Mouse (Mus musculus) embryonic facial prominence, embryonic 15.5 days (tissue): ENCODE data around the gene Sec31b. TPM values are rescaled to one million over a fixed set of nuclear protein-coding genes. Genes with fewer than 3 reads are reported as not detected.

Source experiments
- ATAC-seq: fragments of 200-750 bp; cut with Nextera tagmentation; 2 replicates; pipeline ENCODE4 v1.8.0; 2017; ENCODE audit warnings: low read depth, moderate TSS enrichment; ENCODE audit not compliant: insufficient number of reproducible peaks, low FRiP score, low TSS enrichment
- H3K27ac ChIP-seq: fragments of 300-500 bp; sonication (generic); replicated peaks from 2 replicates; pipeline ENCODE4 v1.5.1; 2015; ENCODE audit warnings: mild to moderate bottlenecking, inconsistent platforms
- H3K27me3 ChIP-seq: fragments of 300-500 bp; sonication (generic); 2 replicates; pipeline ENCODE4 v1.6.1; 2015; ENCODE audit warnings: inconsistent platforms
- H3K36me3 ChIP-seq: fragments of 300-500 bp; sonication (generic); 2 replicates; pipeline ENCODE4 v1.6.1; 2015; ENCODE audit warnings: mild to moderate bottlenecking, inconsistent platforms
- H3K4me1 ChIP-seq: fragments of 300-500 bp; sonication (generic); 2 replicates; pipeline ENCODE4 v1.6.1; 2015; ENCODE audit warnings: inconsistent platforms
- H3K4me2 ChIP-seq: fragments of 300-500 bp; sonication (generic); replicated peaks from 2 replicates; pipeline ENCODE4 v1.6.1; 2015; ENCODE audit warnings: mild to moderate bottlenecking, inconsistent platforms
- H3K4me3 ChIP-seq: fragments of 300-500 bp; sonication (generic); replicated peaks from 2 replicates; pipeline ENCODE4 v1.5.1; 2015; ENCODE audit warnings: mild to moderate bottlenecking, inconsistent platforms
- H3K9ac ChIP-seq: fragments of 300-500 bp; sonication (generic); 2 replicates; pipeline ENCODE4 v1.6.1; 2015; ENCODE audit warnings: inconsistent platforms
- H3K9me3 ChIP-seq: fragments of 300-500 bp; sonication (generic); replicated peaks from 2 replicates; pipeline ENCODE4 v1.6.1; 2016; ENCODE audit warnings: inconsistent platforms
- WGBS: fragments of 180-500 bp; shearing (Covaris S2); methylation state at CpG from one replicate; pipeline ENCODE4 v1.1.7; 2015; 5-methylcytosine and 5-hydroxymethylcytosine counted together
- polyA plus RNA-seq: library from polyadenylated mRNA; unstranded; fragments of >200 nt; fragmentation: Nextera tagmentation; extraction: Ambion mirVana; gene quantifications from 2 replicates; pipeline ENCODE4 v1.2.1, GENCODE M21; 2015

Gene Sec31b
- 0.41 and 0.56 TPM in 2 replicates for polyA plus RNA-seq

- Histone ChIP-seq H3K27ac (no peak within 1 kb of the TSS), H3K4me1 (peaks cover 8% of the 10 kb centered on the region), H3K36me3 (peaks cover 29% of the 10 kb centered on the region), H3K9me3 (no peaks in the 10 kb centered on the region; the same call in 1 of the 2 replicates), H3K4me3 (peak within 1 kb of the TSS; percentile 41), H3K27me3 (peaks cover 30% of the 10 kb centered on the region), H3K4me2 (peak within 1 kb of the TSS; percentile 63), H3K9ac (no peak within 1 kb of the TSS)
- ATAC-seq, result peak; percentile 47; the same call in 1 of the 2 replicates
- WGBS, result under 1% methylated on average over 47 of the region's 47 CpGs
These were observed at the start of gene Sec31b for GRCm38 (mm10) chr19:44545321-44546041. Sec31b (minus strand) TSS chr19:44545864.

- Histone ChIP-seq H3K4me2 (no peak overlapping the region), H3K4me3 (no peak overlapping the region), H3K9ac (no peak overlapping the region), H3K4me1 (no peaks in the 10 kb centered on the region), H3K27ac (no peak overlapping the region), H3K36me3 (no peaks in the 10 kb centered on the region), H3K27me3 (no peaks in the 10 kb centered on the region), H3K9me3 (no peaks in the 10 kb centered on the region)
- WGBS, result 94% methylated on average over 14 of the region's 14 CpGs
- ATAC-seq, result no peak
These were observed 48.5 kb upstream of the Sec31b start for GRCm38 (mm10) chr19:44594180-44594579.

- no peak for ATAC-seq
These were observed 46.0 kb upstream of the Sec31b start for GRCm38 (mm10) chr19:44591638-44592037.

GRCm38 (mm10) chr19:44590992-44591391 is 45.3 kb upstream of the Sec31b start:
- no peak overlapping the region for H3K9ac ChIP-seq
- no peaks in the 10 kb centered on the region for H3K36me3 ChIP-seq
- no peak for ATAC-seq
- H3K4me2 ChIP-seq, result no peak overlapping the region
- no peak overlapping the region for H3K4me3 ChIP-seq
- peaks cover 8% of the 10 kb centered on the region for H3K27me3 ChIP-seq
- H3K4me1 ChIP-seq, result no peaks in the 10 kb centered on the region
- no peaks in the 10 kb centered on the region for H3K9me3 ChIP-seq
- 85% methylated on average over 18 of the region's 18 CpGs for WGBS
- H3K27ac ChIP-seq, result no peak overlapping the region

More at GRCm38 (mm10) chr19:44591638-44592037, 46.0 kb upstream of the Sec31b start:
- no peak overlapping the region for H3K4me3 ChIP-seq
- no peaks in the 10 kb centered on the region for H3K4me1 ChIP-seq
- no peaks in the 10 kb centered on the region for H3K36me3 ChIP-seq
- H3K27ac ChIP-seq, result no peak overlapping the region
- 63% methylated on average over 6 of the region's 6 CpGs for WGBS
- no peak overlapping the region for H3K9ac ChIP-seq
- no peaks in the 10 kb centered on the region for H3K9me3 ChIP-seq
- H3K27me3 ChIP-seq, result peaks cover 3% of the 10 kb centered on the region; the same call in 1 of the 2 replicates
- H3K4me2 ChIP-seq, result no peak overlapping the region

GRCm38 (mm10) chr19:44589591-44590223 is 44.0 kb upstream of the Sec31b start:
- Histone ChIP-seq H3K9me3 (no peaks in the 10 kb centered on the region), H3K27me3 (peaks cover 18% of the 10 kb centered on the region), H3K4me1 (no peaks in the 10 kb centered on the region), H3K36me3 (no peaks in the 10 kb centered on the region), H3K9ac (no peak overlapping the region), H3K27ac (no peak overlapping the region), H3K4me2 (no peak overlapping the region), H3K4me3 (no peak overlapping the region)
- 34% methylated on average over 7 of the region's 7 CpGs for WGBS
- no peak for ATAC-seq

GRCm38 (mm10) chr19:44588036-44588435 is 42.4 kb upstream of the Sec31b start:
- Histone ChIP-seq H3K36me3 (no peaks in the 10 kb centered on the region), H3K4me1 (no peaks in the 10 kb centered on the region), H3K4me2 (no peak overlapping the region), H3K27ac (no peak overlapping the region), H3K9me3 (no peaks in the 10 kb centered on the region), H3K4me3 (no peak overlapping the region), H3K27me3 (peaks cover 26% of the 10 kb centered on the region), H3K9ac (no peak overlapping the region)
- 37% methylated on average over 4 of the region's 4 CpGs for WGBS
- no peak for ATAC-seq

GRCm38 (mm10) chr19:44582638-44583309 is 37.1 kb upstream of the Sec31b start:
- Histone ChIP-seq H3K36me3 (no peaks in the 10 kb centered on the region; the same call in 1 of the 2 replicates), H3K27ac (no peak overlapping the region), H3K9me3 (no peaks in the 10 kb centered on the region), H3K27me3 (peaks cover 26% of the 10 kb centered on the region), H3K9ac (no peak overlapping the region), H3K4me3 (no peak overlapping the region), H3K4me2 (no peak overlapping the region), H3K4me1 (no peaks in the 10 kb centered on the region)
- WGBS, result 34% methylated on average over 9 of the region's 9 CpGs
- peak; percentile 67; the same call in 1 of the 2 replicates for ATAC-seq

- ATAC-seq, result no peak
- Histone ChIP-seq H3K27ac (no peak overlapping the region), H3K4me2 (no peak overlapping the region), H3K9me3 (no peaks in the 10 kb centered on the region), H3K4me3 (no peak overlapping the region), H3K9ac (no peak overlapping the region), H3K27me3 (peaks cover 25% of the 10 kb centered on the region), H3K4me1 (no peaks in the 10 kb centered on the region), H3K36me3 (peaks cover 5% of the 10 kb centered on the region)
- 75% methylated on average over 10 of the region's 10 CpGs for WGBS
These were observed 36.4 kb upstream of the Sec31b start for GRCm38 (mm10) chr19:44582103-44582502.

GRCm38 (mm10) chr19:44578038-44578437 is 32.4 kb upstream of the Sec31b start:
- WGBS, result 68% methylated on average over 1 of the region's 1 CpGs
- peaks cover 37% of the 10 kb centered on the region for H3K36me3 ChIP-seq
- H3K4me2 ChIP-seq, result no peak overlapping the region
- ATAC-seq, result no peak
- H3K9me3 ChIP-seq, result no peaks in the 10 kb centered on the region
- no peak overlapping the region for H3K27ac ChIP-seq
- no peak overlapping the region for H3K9ac ChIP-seq
- H3K4me1 ChIP-seq, result no peaks in the 10 kb centered on the region
- H3K4me3 ChIP-seq, result no peak overlapping the region
- H3K27me3 ChIP-seq, result no peaks in the 10 kb centered on the region

- Histone ChIP-seq H3K4me3 (no peak overlapping the region), H3K36me3 (peaks cover 54% of the 10 kb centered on the region), H3K4me1 (no peaks in the 10 kb centered on the region), H3K4me2 (no peak overlapping the region), H3K27me3 (no peaks in the 10 kb centered on the region), H3K9me3 (no peaks in the 10 kb centered on the region), H3K9ac (no peak overlapping the region), H3K27ac (no peak overlapping the region)
- peak; percentile 47; the same call in 1 of the 2 replicates for ATAC-seq
- 65% methylated on average over 7 of the region's 7 CpGs for WGBS
These were observed 30.6 kb upstream of the Sec31b start for GRCm38 (mm10) chr19:44576275-44576674.

- Histone ChIP-seq H3K27ac (no peak overlapping the region), H3K4me3 (no peak overlapping the region), H3K27me3 (no peaks in the 10 kb centered on the region), H3K4me1 (peaks cover 16% of the 10 kb centered on the region), H3K36me3 (peaks cover 77% of the 10 kb centered on the region), H3K9me3 (no peaks in the 10 kb centered on the region), H3K9ac (no peak overlapping the region), H3K4me2 (no peak overlapping the region)
- 85% methylated on average over 3 of the region's 3 CpGs for WGBS
- ATAC-seq, result no peak
These were observed 22.1 kb upstream of the Sec31b start for GRCm38 (mm10) chr19:44567763-44568162.
